Mouse (Mus musculus): ENCODE measurements at regions not wholly inside any gene's neighbourhood (a gene's known extent, or its start where the extent isn't known, plus 50 kb on each side); places are given as distances from the start of the nearest gene placed in this dataset.

GRCm38 (mm10) chr10:117494171-117494701, 114.4 kb upstream of the Cpsf6 start:
- no peak for TF ChIP-seq POLR2A (IDR thresholded peaks at IDR 0.05; ENCODE audit: low read depth, low read length)
- TF ChIP-seq CTCF (conservative IDR thresholded peaks at IDR 0.05; ENCODE audit: insufficient read depth, insufficient read length, low read depth, low read length): no peak

Measured in kidney, adult 2 months (tissue).